27 mouse cellular contexts compared by ENCODE assay signal in genomic region chr9:101018768-101019167, GRCm38 (mm10). TPM values are rescaled to one million over a fixed set of nuclear protein-coding genes. Genes with fewer than 3 reads are reported as not detected.
DNase-seq lines count a peak whose midpoint lies in the region; ATAC-seq and TF ChIP-seq lines count a peak whose summit lies in the region.
"Had no signal": no experiment of that assay in that cellular context is flagged by ENCODE, and none has a peak within 500 bp of the region (broad histone marks: within the 10 kb centered on the region; RNA-seq: fewer than 3 reads in every experiment).

No protein-coding gene starts in this region.

- WGBS in liver, embryonic 11.5 days = 93% methylated on average over 10 of the region's 10 CpGs
- 99% methylated on average over 9 of the region's 10 CpGs for WGBS in stomach, postnatal 0 days

- peak; percentile 42 for DNase-seq in liver
- DNase-seq in liver, embryonic 11.5 days (ENCODE audit: low spot score) = no peak
- DNase-seq in stomach, postnatal 0 days (ENCODE audit: low spot score) = no peak
- DNase-seq in adrenal gland, postnatal 10 days = no peak
- DNase-seq in left cerebral cortex, adult 9 months (ENCODE audit: low spot score in 2 of 2) = no peak
- DNase-seq: adrenal gland, adult 8-10 months; adrenal gland, postnatal 25 days; B cell, adult 2 months; cerebellum, adult 11 months; cerebellum, adult 18-20 months; cerebellum, adult 8-10 months; cerebellum, adult 9-11 months; cerebellum, postnatal 14 days; cerebellum, postnatal 36 days; embryo, embryonic 11 days had no signal

- H3K27ac ChIP-seq in liver, embryonic 11.5 days (ENCODE audit: low read depth, low read length) = no peak overlapping the region
- H3K27ac ChIP-seq in stomach, postnatal 0 days (replicated peaks) = no peak overlapping the region
- H3K27ac ChIP-seq: embryonic facial prominence, embryonic 13.5 days; embryonic facial prominence, embryonic 15.5 days; forebrain, embryonic 13.5 days; forebrain, embryonic 15.5 days had no signal

- H3K4me1 ChIP-seq in liver, embryonic 11.5 days (replicated peaks; ENCODE audit: control insufficient read depth, insufficient read depth, low read length) = no peaks in the 10 kb centered on the region
- no peaks in the 10 kb centered on the region for H3K4me1 ChIP-seq in stomach, postnatal 0 days (replicated peaks; ENCODE audit: control insufficient read depth, insufficient read depth)
- H3K4me1 ChIP-seq: embryonic facial prominence, embryonic 15.5 days; forebrain, embryonic 13.5 days; forebrain, embryonic 15.5 days had no signal

- H3K27me3 ChIP-seq in liver, embryonic 11.5 days (replicated peaks; ENCODE audit: control insufficient read depth, insufficient read depth, low read length) = no peaks in the 10 kb centered on the region
- H3K27me3 ChIP-seq in stomach, postnatal 0 days (ENCODE audit: control insufficient read depth, insufficient read depth, low read length) = no peaks in the 10 kb centered on the region
- H3K27me3 ChIP-seq: CH12.LX; embryonic facial prominence, embryonic 13.5 days; embryonic facial prominence, embryonic 15.5 days; forebrain, embryonic 13.5 days; forebrain, embryonic 15.5 days; Patski had no signal

- no peaks in the 10 kb centered on the region for H3K9me3 ChIP-seq in liver, embryonic 11.5 days (ENCODE audit: control insufficient read depth, low read length)
- no peaks in the 10 kb centered on the region for H3K9me3 ChIP-seq in stomach, postnatal 0 days (ENCODE audit: control insufficient read depth, low read length)
- H3K9me3 ChIP-seq: embryonic facial prominence, embryonic 13.5 days; embryonic facial prominence, embryonic 15.5 days; forebrain, embryonic 15.5 days; G1E had no signal

- no peak overlapping the region for H3K4me3 ChIP-seq in liver, embryonic 11.5 days (ENCODE audit: low read depth, low read length)
- no peak overlapping the region for H3K4me3 ChIP-seq in stomach, postnatal 0 days (ENCODE audit: low read depth, low read length)
- H3K4me3 ChIP-seq: embryonic facial prominence, embryonic 13.5 days; embryonic facial prominence, embryonic 15.5 days; erythroblast, embryonic 14.5 days; forebrain, embryonic 13.5 days; forebrain, embryonic 15.5 days had no signal

- TF ChIP-seq EP300 in stomach, postnatal 0 days (optimal IDR thresholded peaks at IDR 0.05) = no peak

- no peak overlapping the region for H3K9ac ChIP-seq in liver, embryonic 11.5 days (ENCODE audit: low read depth, low read length)
- no peak overlapping the region for H3K9ac ChIP-seq in stomach, postnatal 0 days (ENCODE audit: low read length)
- H3K9ac ChIP-seq: embryonic facial prominence, embryonic 13.5 days; embryonic facial prominence, embryonic 15.5 days; forebrain, embryonic 13.5 days; forebrain, embryonic 15.5 days had no signal

- no peak for TF ChIP-seq CTCF in stomach, postnatal 0 days (IDR thresholded peaks at IDR 0.05; ENCODE audit: low read depth)

- H3K4me2 ChIP-seq in liver, embryonic 11.5 days = no peak overlapping the region
- no peak overlapping the region for H3K4me2 ChIP-seq in stomach, postnatal 0 days (replicated peaks; ENCODE audit: low read depth)
- H3K4me2 ChIP-seq: embryonic facial prominence, embryonic 13.5 days; embryonic facial prominence, embryonic 15.5 days; forebrain, embryonic 13.5 days; forebrain, embryonic 15.5 days had no signal

- H3K36me3 ChIP-seq in liver, embryonic 11.5 days (ENCODE audit: control insufficient read depth, insufficient read depth, low read length) = no peaks in the 10 kb centered on the region
- peaks cover 3% of the 10 kb centered on the region; the same call in 1 of the 2 replicates for H3K36me3 ChIP-seq in stomach, postnatal 0 days (ENCODE audit: control insufficient read depth, insufficient read depth, low read length)

- no peak for ATAC-seq in liver, embryonic 11.5 days (replicated peaks; ENCODE audit: low FRiP score)
- ATAC-seq in erythroid progenitor cell, adult 5-6 weeks (replicated peaks; ENCODE audit: low FRiP score, poor library complexity, severe bottlenecking) = 0 out of 2 replicates have a peak, but pooled peaks have one; percentile 49
- ATAC-seq in megakaryocyte progenitor cell, adult 5-6 weeks (replicated peaks; ENCODE audit: poor library complexity) = peak; percentile 60
- peak; percentile 47; the same call in 1 of the 2 replicates for ATAC-seq in stomach, postnatal 0 days (ENCODE audit: low FRiP score, low TSS enrichment)
- ATAC-seq: activated CD4-positive, CD25-positive, alpha-beta regulatory T cell, adult 4 months; CD4-positive, CD25-positive, alpha-beta regulatory T cell, adult 4 months; forebrain, embryonic 13.5 days; forebrain, embryonic 15.5 days; Patski had no signal

RNA-seq across cellular contexts. Expression of gene Pccb, which starts 15.9 kb away (rescaled TPM):
- polyA plus RNA-seq in liver, embryonic 11.5 days (2014; fragmentation: Nextera tagmentation; extraction: Ambion mirVana) = 8.7 and 10.2 TPM in 2 replicates
- total RNA-seq in erythroid progenitor cell, adult 5-6 weeks (2015; ENCODE audit: low replicate concordance) = 5.9 and 10.8 TPM in 2 replicates
- total RNA-seq in erythroid progenitor cell, adult 5-6 weeks (2017; ENCODE audit: low replicate concordance) = 7.8 and 8.2 TPM in 2 replicates
- 19.4 and 21.7 TPM in 2 replicates for total RNA-seq in megakaryocyte progenitor cell, adult 5-6 weeks (2015)
- 16.0 and 18.2 TPM in 2 replicates for total RNA-seq in megakaryocyte progenitor cell, adult 5-6 weeks (2017)
- 28.7 and 29.9 TPM in 2 replicates for polyA plus RNA-seq in stomach, postnatal 0 days (2015; fragmentation: Nextera tagmentation; extraction: Ambion mirVana)
- total RNA-seq in adrenal gland, postnatal 10 days (2021) = 100 to 1,000 TPM; 203 to 209 TPM

RNA-seq across cellular contexts. Expression of gene Msl2, which starts 55.1 kb away (rescaled TPM):
- 4.7 and 4.9 TPM in 2 replicates for polyA plus RNA-seq in liver, embryonic 11.5 days (2014; fragmentation: Nextera tagmentation; extraction: Ambion mirVana)
- 59.1 and 74.6 TPM in 2 replicates for total RNA-seq in erythroid progenitor cell, adult 5-6 weeks (2015; ENCODE audit: low replicate concordance)
- total RNA-seq in erythroid progenitor cell, adult 5-6 weeks (2017; ENCODE audit: low replicate concordance) = 51.0 and 59.3 TPM in 2 replicates
- total RNA-seq in megakaryocyte progenitor cell, adult 5-6 weeks (2015) = 94.2 and 94.6 TPM in 2 replicates
- total RNA-seq in megakaryocyte progenitor cell, adult 5-6 weeks (2017) = 37.1 and 45.2 TPM in 2 replicates
- 3.0 and 3.5 TPM in 2 replicates for polyA plus RNA-seq in stomach, postnatal 0 days (2015; fragmentation: Nextera tagmentation; extraction: Ambion mirVana)
- 10 to 100 TPM; 44.4 to 47.7 TPM for total RNA-seq in adrenal gland, postnatal 10 days (2021)

Comparison
In these comparisons a context has a peak if more than half of its experiments do, and no peak if none do; other contexts are left out.
1. RNA of gene Pccb, which starts 15.9 kb away (total RNA-seq): 203 to 209 TPM in adrenal gland, postnatal 10 days; 16.0 to 21.7 TPM in megakaryocyte progenitor cell, adult 5-6 weeks and 5.9 to 10.8 TPM in erythroid progenitor cell, adult 5-6 weeks; every median in the first group is over 4 times any median in the second.